Mouse (Mus musculus) CH12.LX (cell line): ENCODE data around the gene Fgd6. TPM values are rescaled to one million over a fixed set of nuclear protein-coding genes. Genes with fewer than 3 reads are reported as not detected.

Source experiments
- DNase-seq: peaks from one replicate; pipeline ENCODE4 v3.0.0-alpha.2; 2013; ENCODE audit errors: extremely low read depth
- H3K27ac ChIP-seq: 2 replicates; pipeline ENCODE4 v1.5.1; 2012; ENCODE audit warnings: low read depth, mild to moderate bottlenecking, control low read depth, moderate library complexity; ENCODE audit not compliant: insufficient read depth
- H3K27me3 ChIP-seq: replicated peaks from 2 replicates; pipeline ENCODE3; 2012; ENCODE audit warnings: inconsistent platforms
- H3K36me3 ChIP-seq, 2 experiments: replicated peaks in 1 of 2; 2 replicates each; pipeline versions ENCODE3 to v1.6.1; 2012; ENCODE audit warnings: inconsistent platforms in 1 of 2, low read length in 1 of 2, mild to moderate bottlenecking in 1 of 2, mixed read lengths in 1 of 2, moderate library complexity in 1 of 2; ENCODE audit not compliant: control insufficient read depth in 1 of 2, insufficient read depth in 1 of 2
- H3K4me1 ChIP-seq, 2 experiments: 2 replicates each; pipeline ENCODE4 v1.6.1; 2012; ENCODE audit warnings: inconsistent platforms in 1 of 2, moderate library complexity in 1 of 2; ENCODE audit not compliant: insufficient read depth in 2 of 2, control insufficient read depth in 1 of 2
- H3K4me2 ChIP-seq: 2 replicates; pipeline ENCODE4 v1.6.1; 2012; ENCODE audit warnings: low read depth, mild to moderate bottlenecking, control low read depth; ENCODE audit not compliant: poor library complexity, insufficient read depth, severe bottlenecking
- H3K4me3 ChIP-seq, 3 experiments: fragments of 150-350 bp in 1 of 3; sonication (generic) in 1 of 3; replicated peaks in 1 of 3; 2 replicates each; pipeline versions ENCODE3 to v1.5.1; 2011 to 2012; ENCODE audit warnings: low read depth in 2 of 3, low read length in 2 of 3, mild to moderate bottlenecking in 2 of 3, moderate library complexity in 2 of 3, control low read depth in 1 of 3, improper control_type of control experiment in 1 of 3, inconsistent platforms in 1 of 3, mixed read lengths in 1 of 3; ENCODE audit not compliant: poor library complexity in 1 of 3
- H3K79me2 ChIP-seq: replicated peaks from 2 replicates; pipeline ENCODE4 v1.6.1; 2012; ENCODE audit warnings: mild to moderate bottlenecking, moderate library complexity; ENCODE audit not compliant: control insufficient read depth, poor library complexity, insufficient read depth, severe bottlenecking; ENCODE audit errors: extremely low read depth
- H3K9ac ChIP-seq: 2 replicates; pipeline ENCODE4 v1.6.1; 2012; ENCODE audit warnings: low read depth, mild to moderate bottlenecking, control low read depth, moderate library complexity; ENCODE audit not compliant: insufficient read depth
- H3K9me3 ChIP-seq: replicated peaks from 2 replicates; pipeline ENCODE3; 2012; ENCODE audit warnings: low read length, inconsistent platforms, mixed read lengths
- CHD1 ChIP-seq: IDR thresholded peaks from 2 replicates; pipeline ENCODE4 v1.6.1; 2012; ENCODE audit warnings: low read depth, low read length, improper control_type of control experiment, inconsistent platforms
- CHD2 ChIP-seq: IDR thresholded peaks from 2 replicates; pipeline ENCODE4 v1.6.1; 2011; ENCODE audit warnings: low read length, improper control_type of control experiment
- E2F4 ChIP-seq: IDR thresholded peaks from 2 replicates; pipeline ENCODE4 v1.6.1; 2011; ENCODE audit warnings: low read depth, low read length, improper control_type of control experiment; ENCODE audit not compliant: insufficient replicate concordance
- EP300 ChIP-seq: IDR thresholded peaks from 2 replicates; pipeline ENCODE4 v1.6.1; 2011; ENCODE audit warnings: low read length, improper control_type of control experiment
- GABPA ChIP-seq: IDR thresholded peaks from 2 replicates; pipeline ENCODE4 v1.6.1; 2012; ENCODE audit warnings: low read depth, low read length, improper control_type of control experiment, inconsistent platforms; ENCODE audit not compliant: insufficient replicate concordance
- IRF4 ChIP-seq: IDR thresholded peaks from 2 replicates; pipeline ENCODE4 v1.6.1; 2014; ENCODE audit warnings: low read depth, mild to moderate bottlenecking, inconsistent platforms, low read length, improper control_type of control experiment
- MAX ChIP-seq: IDR thresholded peaks from 2 replicates; pipeline ENCODE4 v1.6.1; 2011; ENCODE audit warnings: low read length, improper control_type of control experiment
- MAZ ChIP-seq: IDR thresholded peaks from 2 replicates; pipeline ENCODE4 v1.6.1; 2012; ENCODE audit warnings: low read depth, mild to moderate bottlenecking, inconsistent platforms, low read length, improper control_type of control experiment, moderate library complexity
- MEF2A ChIP-seq: IDR thresholded peaks from 2 replicates; pipeline ENCODE4 v1.6.1; 2014; ENCODE audit warnings: low read depth, mild to moderate bottlenecking, inconsistent platforms, low read length, improper control_type of control experiment, borderline replicate concordance
- PAX5 ChIP-seq: IDR thresholded peaks from 2 replicates; pipeline ENCODE4 v1.6.1; 2012; ENCODE audit warnings: low read length, inconsistent platforms, mixed read lengths
- POLR2A ChIP-seq: IDR thresholded peaks from 2 replicates; pipeline ENCODE4 v1.6.1; 2011; ENCODE audit warnings: low read depth, mild to moderate bottlenecking, improper control_type of control experiment, low read length
- TBP ChIP-seq: conservative IDR thresholded peaks from 2 replicates; pipeline ENCODE4 v1.6.1; 2011; ENCODE audit warnings: low read depth, low read length, improper control_type of control experiment
- USF1 ChIP-seq: IDR thresholded peaks from 2 replicates; pipeline ENCODE4 v1.6.1; 2014; ENCODE audit warnings: low read depth, mild to moderate bottlenecking, inconsistent platforms, low read length, improper control_type of control experiment
- ZC3H11A ChIP-seq: IDR thresholded peaks from 2 replicates; pipeline ENCODE4 v1.6.1; 2012; ENCODE audit warnings: low read depth, mild to moderate bottlenecking, inconsistent platforms, low read length, improper control_type of control experiment
- ZNF384 ChIP-seq: IDR thresholded peaks from 2 replicates; pipeline ENCODE4 v1.6.1; 2012; ENCODE audit warnings: low read depth, low read length, improper control_type of control experiment, inconsistent platforms
- dilution Hi-C: fragments of 300-500 bp; cut with MboI; formaldehyde crosslinking; loops from 2 replicates; pipeline ENCODE4 v1.14.3; 2020; ENCODE audit warnings: low sequenced_read_pairs; ENCODE audit not compliant: extremely low pct_unique_long_range_greater_than_20kb, extremely low pct_ligation_motif_present
- in situ Hi-C: fragments of 300-500 bp; cut with MboI; formaldehyde crosslinking; loops from 3 replicates; pipeline ENCODE4 v1.14.3; 2019; ENCODE audit warnings: low sequenced_read_pairs, low pct_ligation_motif_present, low pct_unique_long_range_greater_than_20kb, mixed read lengths
- polyA plus RNA-seq: library from polyadenylated mRNA; unstranded; fragments of >175 nt; gene quantifications from 2 replicates; pipeline ENCODE4 v1.2.1, GENCODE M21; 2012; ENCODE audit warnings: low read depth; ENCODE audit not compliant: insufficient read length
- total RNA-seq, 2 experiments: library from RNA; depleted of rRNA; stranded (reverse); fragments of 300-350 nt in 1 of 2; fragments of >200 nt in 1 of 2; gene quantifications; 2 replicates each; pipeline ENCODE4 v1.2.3; 2012 to 2014

Fgd6 gene
- total and polyA plus RNA-seq, 3 experiments, result 3.3 to 7.2 (median 5.0) TPM

GRCm38 (mm10) chr10:94035658-94036374 is at the start of gene Fgd6, which contains the start of gene Vezt (continued):
- peak; percentile 62 for TF ChIP-seq ZC3H11A

DNA sequence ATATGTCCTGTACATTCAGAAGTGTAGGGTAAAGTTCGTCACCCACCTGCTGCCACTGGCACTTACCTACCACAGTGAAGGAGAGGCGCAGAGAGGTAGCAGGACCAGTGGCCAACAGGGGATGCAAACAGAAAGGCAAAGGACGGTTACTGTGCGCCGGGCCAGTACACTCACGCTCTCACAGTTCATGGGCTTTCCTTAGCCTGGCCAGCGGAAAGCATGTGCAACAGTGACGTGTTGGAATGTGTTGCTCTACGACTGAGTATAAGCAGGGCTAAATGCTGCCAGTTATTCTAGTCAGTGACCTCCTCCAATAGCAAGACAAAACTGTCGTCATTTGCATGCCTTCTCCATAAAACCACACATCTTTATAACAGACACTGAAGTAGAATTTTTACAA is 41.7 kb upstream of the Fgd6 start:
- no peak overlapping the region for H3K4me3 ChIP-seq
- dilution Hi-C loops, result no loop called here
- no peak overlapping the region for H3K9ac ChIP-seq
- H3K27ac ChIP-seq, result no peak overlapping the region
- no peaks in the 10 kb centered on the region for H3K4me1 ChIP-seq
- H3K9me3 ChIP-seq, result no peaks in the 10 kb centered on the region
- DNase-seq, result no peak
- H3K4me2 ChIP-seq, result no peak overlapping the region
- H3K27me3 ChIP-seq, result no peaks in the 10 kb centered on the region
- in situ Hi-C loops, result no loop called here
- H3K36me3 ChIP-seq, result peaks cover 48 to 82% of the 10 kb centered on the region in 2 experiments
- H3K79me2 ChIP-seq, result no peaks in the 10 kb centered on the region
- TF ChIP-seq ZNF384, result no peak
- TF ChIP-seq GABPA, result no peak
- TF ChIP-seq EP300, result no peak
- no peak for TF ChIP-seq POLR2A
- TF ChIP-seq USF1, result no peak
- no peak for TF ChIP-seq CHD2
- TF ChIP-seq TBP, result no peak
- TF ChIP-seq MAX, result no peak
- TF ChIP-seq MEF2A, result no peak
- TF ChIP-seq, all 38 proteins: peak for 0

GRCm38 (mm10) chr10:93995100-93995499 is 40.7 kb upstream of the Fgd6 start:
- Histone ChIP-seq H3K36me3 (peaks cover 51 to 84% of the 10 kb centered on the region in 2 experiments), H3K9ac (no peak overlapping the region), H3K27ac (no peak overlapping the region), H3K79me2 (no peaks in the 10 kb centered on the region), H3K4me2 (no peak overlapping the region), H3K27me3 (no peaks in the 10 kb centered on the region), H3K9me3 (no peaks in the 10 kb centered on the region), H3K4me1 (no peaks in the 10 kb centered on the region), H3K4me3 (no peak overlapping the region)
- dilution Hi-C loops, result no loop called here
- DNase-seq, result peak; percentile 16
- TF ChIP-seq CHD2 (no peak), MAX (no peak), TBP (no peak), ZC3H11A (no peak), PAX5 (no peak), E2F4 (no peak), EP300 (no peak), MAZ (no peak), CHD1 (no peak), IRF4 (no peak)
- in situ Hi-C loops, result no loop called here
